ENCODE assay signal across 19 mouse cellular contexts in genomic region chr8:116215286-116215860, GRCm38 (mm10).
DNase-seq lines count a peak whose midpoint lies in the region; ATAC-seq and TF ChIP-seq lines count a peak whose summit lies in the region.
"Had no signal": no experiment of that assay in that cellular context is flagged by ENCODE, and none has a peak within 500 bp of the region (broad histone marks: within the 10 kb centered on the region; RNA-seq: fewer than 3 reads in every experiment).

No protein-coding gene starts in this region.

- DNase-seq in kidney, adult 2 months = peak; percentile 59
- DNase-seq in lung, postnatal 36 days = no peak
- peak; percentile 38 for DNase-seq in kidney, postnatal 0 days (ENCODE audit: low spot score)
- peak; percentile 13 to 44 for DNase-seq in kidney, postnatal 36 days
- DNase-seq in embryonic facial prominence, embryonic 10.5 days (ENCODE audit: low spot score) = no peak
- DNase-seq: adrenal gland, adult 2 months; adrenal gland, postnatal 25 days; cerebellum, adult 2 months; cerebellum, postnatal 10 days; embryo, embryonic 11 days; gastrocnemius, postnatal 36 days; heart, adult 18-20 months; heart, postnatal 10 days had no signal

- no peaks in the 10 kb centered on the region for H3K36me3 ChIP-seq in kidney, adult 2 months (ENCODE audit: control insufficient read depth, insufficient read depth, low read length)
- H3K36me3 ChIP-seq in kidney, embryonic 15.5 days = no peaks in the 10 kb centered on the region
- no peaks in the 10 kb centered on the region for H3K36me3 ChIP-seq in lung, embryonic 16.5 days (ENCODE audit: control insufficient read depth, insufficient read depth, low read length)
- H3K36me3 ChIP-seq in kidney, postnatal 0 days (ENCODE audit: insufficient read depth, low read length) = no peaks in the 10 kb centered on the region
- no peaks in the 10 kb centered on the region for H3K36me3 ChIP-seq in embryonic facial prominence, embryonic 10.5 days (replicated peaks)
- H3K36me3 ChIP-seq: embryonic facial prominence, embryonic 12.5 days; forebrain, embryonic 15.5 days; heart, embryonic 10.5 days; hindbrain, embryonic 13.5 days had no signal

- no peak overlapping the region for H3K9ac ChIP-seq in kidney, embryonic 15.5 days
- no peak overlapping the region for H3K9ac ChIP-seq in lung, embryonic 16.5 days (ENCODE audit: low read length)
- no peak overlapping the region for H3K9ac ChIP-seq in kidney, postnatal 0 days (ENCODE audit: low read depth, low read length)
- H3K9ac ChIP-seq: embryonic facial prominence, embryonic 12.5 days; forebrain, embryonic 15.5 days; hindbrain, embryonic 13.5 days had no signal

- ATAC-seq in kidney, embryonic 15.5 days (replicated peaks; ENCODE audit: low FRiP score) = no peak
- ATAC-seq in lung, embryonic 16.5 days (ENCODE audit: low read depth) = peak; percentile 64; the same call in 1 of the 2 replicates
- ATAC-seq in kidney, postnatal 0 days (replicated peaks; ENCODE audit: low FRiP score, low read depth) = no peak
- ATAC-seq: forebrain, embryonic 15.5 days had no signal

- WGBS in kidney, adult 2 months = 30% methylated on average over 5 of the region's 5 CpGs
- 29% methylated on average over 5 of the region's 5 CpGs for WGBS in kidney, embryonic 15.5 days
- WGBS in lung, embryonic 16.5 days = 22% methylated on average over 5 of the region's 5 CpGs
- 19% methylated on average over 5 of the region's 5 CpGs for WGBS in kidney, postnatal 0 days
- WGBS in embryonic facial prominence, embryonic 10.5 days = 78% methylated on average over 5 of the region's 5 CpGs

- no peaks in the 10 kb centered on the region for H3K4me1 ChIP-seq in kidney, adult 2 months (ENCODE audit: control insufficient read depth, insufficient read depth, low read length)
- H3K4me1 ChIP-seq in kidney, embryonic 15.5 days = 0 out of 2 replicates have a peak, but pooled peaks cover 5% of the 10 kb centered on the region
- peaks cover 4% of the 10 kb centered on the region; the same call in 1 of the 2 replicates for H3K4me1 ChIP-seq in lung, embryonic 16.5 days (replicated peaks; ENCODE audit: control insufficient read depth, insufficient read depth, low read length)
- no peaks in the 10 kb centered on the region for H3K4me1 ChIP-seq in kidney, postnatal 0 days (replicated peaks; ENCODE audit: insufficient read depth, low read length)
- H3K4me1 ChIP-seq in embryonic facial prominence, embryonic 10.5 days = no peaks in the 10 kb centered on the region
- H3K4me1 ChIP-seq: embryonic facial prominence, embryonic 12.5 days; forebrain, embryonic 15.5 days; heart, embryonic 10.5 days; hindbrain, embryonic 13.5 days had no signal

- no peaks in the 10 kb centered on the region for H3K27me3 ChIP-seq in kidney, adult 2 months (replicated peaks; ENCODE audit: control insufficient read depth, insufficient read depth, low read length)
- H3K27me3 ChIP-seq in kidney, embryonic 15.5 days = no peaks in the 10 kb centered on the region
- H3K27me3 ChIP-seq in lung, embryonic 16.5 days (ENCODE audit: control insufficient read depth, insufficient read depth, low read depth, low read length) = no peaks in the 10 kb centered on the region
- H3K27me3 ChIP-seq in kidney, postnatal 0 days (ENCODE audit: insufficient read depth, low read length) = no peaks in the 10 kb centered on the region
- no peaks in the 10 kb centered on the region for H3K27me3 ChIP-seq in embryonic facial prominence, embryonic 10.5 days (replicated peaks; ENCODE audit: low read depth, poor library complexity, severe bottlenecking)
- H3K27me3 ChIP-seq: embryonic facial prominence, embryonic 12.5 days; forebrain, embryonic 15.5 days; hindbrain, embryonic 13.5 days had no signal

- no peaks in the 10 kb centered on the region for H3K9me3 ChIP-seq in kidney, embryonic 15.5 days (replicated peaks)
- H3K9me3 ChIP-seq in lung, embryonic 16.5 days (ENCODE audit: control insufficient read depth, low read length) = no peaks in the 10 kb centered on the region
- no peaks in the 10 kb centered on the region for H3K9me3 ChIP-seq in kidney, postnatal 0 days (replicated peaks; ENCODE audit: low read length)
- H3K9me3 ChIP-seq in embryonic facial prominence, embryonic 10.5 days = no peaks in the 10 kb centered on the region
- H3K9me3 ChIP-seq: embryonic facial prominence, embryonic 12.5 days; forebrain, embryonic 15.5 days; heart, embryonic 10.5 days; hindbrain, embryonic 13.5 days had no signal

- no peak overlapping the region for H3K4me2 ChIP-seq in kidney, embryonic 15.5 days
- no peak overlapping the region for H3K4me2 ChIP-seq in lung, embryonic 16.5 days (ENCODE audit: low read depth, low read length)
- no peak overlapping the region for H3K4me2 ChIP-seq in kidney, postnatal 0 days (ENCODE audit: low read length)
- H3K4me2 ChIP-seq: embryonic facial prominence, embryonic 12.5 days; forebrain, embryonic 15.5 days; hindbrain, embryonic 13.5 days had no signal

- TF ChIP-seq POLR2A in kidney, adult 2 months (IDR thresholded peaks at IDR 0.05; ENCODE audit: low read depth, low read length) = no peak

- no peak overlapping the region for H3K27ac ChIP-seq in kidney, adult 2 months (ENCODE audit: insufficient read depth, low read depth, low read length)
- H3K27ac ChIP-seq in kidney, embryonic 15.5 days = no peak overlapping the region
- no peak overlapping the region for H3K27ac ChIP-seq in lung, embryonic 16.5 days (ENCODE audit: low read length)
- H3K27ac ChIP-seq in kidney, postnatal 0 days = no peak overlapping the region
- no peak overlapping the region for H3K27ac ChIP-seq in embryonic facial prominence, embryonic 10.5 days (replicated peaks)
- H3K27ac ChIP-seq: embryonic facial prominence, embryonic 12.5 days; forebrain, embryonic 15.5 days; heart, embryonic 10.5 days; hindbrain, embryonic 13.5 days had no signal

- H3K4me3 ChIP-seq in kidney, adult 2 months (ENCODE audit: insufficient read depth, low read depth, low read length) = no peak overlapping the region
- H3K4me3 ChIP-seq in kidney, embryonic 15.5 days (replicated peaks) = no peak overlapping the region
- no peak overlapping the region for H3K4me3 ChIP-seq in lung, embryonic 16.5 days (ENCODE audit: low read length)
- no peak overlapping the region for H3K4me3 ChIP-seq in kidney, postnatal 0 days (replicated peaks; ENCODE audit: low read depth, low read length)
- H3K4me3 ChIP-seq in embryonic facial prominence, embryonic 10.5 days = no peak overlapping the region
- H3K4me3 ChIP-seq: embryonic facial prominence, embryonic 12.5 days; forebrain, embryonic 15.5 days; heart, embryonic 10.5 days; hindbrain, embryonic 13.5 days had no signal

- no peak for TF ChIP-seq CTCF in kidney, adult 2 months (conservative IDR thresholded peaks at IDR 0.05; ENCODE audit: insufficient read depth, insufficient read length, low read depth, low read length)
- no peak for TF ChIP-seq CTCF in kidney, postnatal 0 days (IDR thresholded peaks at IDR 0.05; ENCODE audit: low read depth)

Comparison
In these comparisons a context has a peak if more than half of its experiments do, and no peak if none do; other contexts are left out.
1. DNase-seq: peak in kidney, adult 2 months (single experiment), kidney, postnatal 0 days (single experiment) and kidney, postnatal 36 days (2 of 2); none in lung, postnatal 36 days (single experiment) and embryonic facial prominence, embryonic 10.5 days (single experiment).